Mouse (Mus musculus): ENCODE data around the gene 1700028J19Rik. TPM values are rescaled to one million over a fixed set of nuclear protein-coding genes. Genes with fewer than 3 reads are reported as not detected.

The 1700028J19Rik gene
- total RNA-seq (2023): 1 to 10 TPM in 1 of 2 experiments, under 1 TPM in 1; 0.49 to 1.6 TPM

DNA sequence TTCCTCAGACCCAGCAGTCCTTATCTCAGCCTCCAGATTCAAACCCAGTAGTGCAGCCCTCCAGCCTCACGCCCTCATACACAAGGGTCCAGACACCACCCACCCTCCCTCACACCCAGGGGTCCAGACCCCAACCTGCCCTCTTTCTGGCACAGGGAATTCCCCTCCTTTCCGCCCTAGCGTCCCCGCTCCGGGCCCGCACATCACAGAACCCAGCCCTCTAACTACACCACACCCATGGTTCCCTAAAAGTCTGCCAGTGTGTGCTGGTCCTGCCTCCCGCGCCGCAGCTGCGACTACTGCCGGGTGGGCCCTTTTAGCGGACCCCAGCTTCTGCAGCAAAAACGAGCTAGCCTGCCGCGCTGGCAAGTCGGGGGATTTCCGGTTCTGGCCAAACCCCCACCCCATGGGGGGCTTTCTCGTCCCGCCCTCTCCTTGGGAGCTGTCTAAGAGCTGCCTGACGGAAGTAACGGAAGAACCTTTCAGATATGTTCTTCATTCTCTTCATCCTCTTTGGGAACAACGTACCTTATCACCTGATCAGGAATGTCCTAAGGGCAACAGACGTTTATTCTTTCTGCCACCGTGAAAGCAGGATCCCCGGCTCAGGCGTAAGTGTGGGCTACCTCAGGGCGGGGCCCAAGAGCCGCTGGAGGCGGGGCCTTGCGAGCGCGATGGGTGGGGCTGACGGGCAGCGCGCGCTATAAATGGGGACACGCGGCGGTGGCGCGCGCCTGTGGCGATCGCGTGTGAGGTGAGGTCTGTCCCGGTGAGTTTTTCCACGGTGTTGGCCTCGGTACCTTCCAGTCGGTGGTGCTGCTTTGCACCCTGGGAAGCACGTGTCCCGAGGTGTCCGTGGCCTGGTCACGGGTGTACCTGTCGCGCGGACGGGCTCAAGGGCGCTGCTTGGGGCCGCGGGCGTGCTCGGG, at the start of gene 1700028J19Rik, which contains the start of gene 2410002F23Rik:
Gene 1700028J19Rik (minus strand): TSS at position 641 of the 929 bp plus-strand sequence.
Gene 2410002F23Rik (plus strand): TSS at position 668 of the 929 bp plus-strand sequence.

DNA sequence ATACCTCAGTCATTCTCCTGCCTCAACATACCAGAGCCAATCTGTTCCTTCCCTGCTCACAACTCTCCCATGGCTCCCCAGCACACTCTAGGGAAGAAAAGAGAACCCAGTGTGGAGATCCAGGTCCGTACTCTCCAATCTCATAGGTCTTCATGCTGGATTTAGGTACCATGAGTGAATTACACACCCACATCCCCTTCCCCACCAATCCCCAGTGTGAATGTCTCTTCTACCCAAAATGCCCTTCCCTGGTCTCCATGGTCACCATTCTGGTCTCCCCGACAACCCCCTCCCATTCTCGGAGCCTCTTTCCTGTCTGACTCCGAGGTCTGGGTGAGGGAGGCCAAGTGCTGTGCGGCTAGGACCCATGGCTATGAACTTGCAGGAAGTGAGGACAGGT, 14.7 kb upstream of the 1700028J19Rik start, which contains the start of gene Gm15517:
Gene Gm15517 (plus strand): TSS at position 301 of the 400 bp plus-strand sequence.

DNA sequence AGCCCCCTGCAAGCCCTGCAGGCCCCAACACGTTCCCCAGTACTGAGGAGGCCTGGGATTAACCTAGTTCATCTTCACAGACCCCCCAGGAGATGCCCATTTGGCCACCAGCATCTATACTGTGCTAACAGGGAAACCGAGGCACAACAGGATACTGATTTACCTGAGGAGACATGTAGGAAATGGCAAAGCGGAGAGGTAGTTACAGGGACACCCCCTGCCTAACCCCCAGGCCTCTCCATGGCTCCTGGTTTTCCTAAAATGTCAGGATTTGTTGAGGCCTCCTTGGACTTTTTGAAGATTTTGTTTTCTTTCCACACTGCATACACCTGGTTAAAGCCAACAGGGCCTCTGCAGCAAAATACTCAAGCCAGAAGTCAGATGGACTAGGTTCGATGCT, 10.8 kb upstream of the 1700028J19Rik start, which contains the start of gene Acp4:
Gene Acp4 (minus strand): TSS at position 101 of the 400 bp plus-strand sequence.

DNA sequence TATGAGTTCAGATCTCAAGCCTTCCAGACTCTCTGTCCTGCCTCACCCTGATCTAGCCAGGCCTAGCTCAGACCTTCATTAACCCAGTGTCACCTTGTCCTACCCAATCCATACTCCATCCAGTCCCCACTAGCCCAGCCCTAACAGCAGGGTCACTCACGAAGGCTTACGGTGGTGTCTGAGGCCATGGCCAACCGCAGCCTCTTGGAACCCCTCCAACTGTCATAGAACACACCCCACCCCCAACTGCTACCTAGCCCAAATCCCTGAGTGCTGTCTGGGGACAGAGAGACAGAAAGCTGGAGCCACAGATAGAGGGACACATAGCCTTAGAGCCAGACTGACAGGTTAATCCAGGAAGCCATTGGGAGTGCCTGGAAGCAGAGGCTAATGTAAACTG, 10.6 kb downstream of the 1700028J19Rik start, which contains the start of gene Gm36864:
Gene Gm36864 (plus strand): TSS at position 269 of the 400 bp plus-strand sequence.

DNA sequence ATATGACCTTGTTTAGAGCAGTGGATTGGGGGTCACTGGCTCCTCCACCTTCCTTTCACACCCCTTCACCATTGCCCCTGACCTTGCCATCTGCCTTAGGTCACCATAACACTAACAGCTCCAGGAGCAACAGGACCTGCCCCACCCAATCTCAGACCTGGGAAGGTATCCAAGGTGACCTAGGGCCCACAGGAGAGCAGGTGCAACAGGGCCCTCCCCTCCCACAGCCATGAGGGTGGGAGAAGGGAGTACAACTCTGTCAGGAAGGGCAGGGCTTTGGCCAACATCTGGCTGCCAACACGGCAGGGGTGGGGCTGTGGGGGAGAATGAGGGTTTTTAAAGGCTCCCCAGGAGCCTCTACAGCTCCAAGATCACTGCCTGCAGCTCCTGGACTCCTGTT, 21.4 kb downstream of the 1700028J19Rik start, which contains the start of gene Klk1:
Gene Klk1 (plus strand): TSS at position 285 of the 400 bp plus-strand sequence.

DNA sequence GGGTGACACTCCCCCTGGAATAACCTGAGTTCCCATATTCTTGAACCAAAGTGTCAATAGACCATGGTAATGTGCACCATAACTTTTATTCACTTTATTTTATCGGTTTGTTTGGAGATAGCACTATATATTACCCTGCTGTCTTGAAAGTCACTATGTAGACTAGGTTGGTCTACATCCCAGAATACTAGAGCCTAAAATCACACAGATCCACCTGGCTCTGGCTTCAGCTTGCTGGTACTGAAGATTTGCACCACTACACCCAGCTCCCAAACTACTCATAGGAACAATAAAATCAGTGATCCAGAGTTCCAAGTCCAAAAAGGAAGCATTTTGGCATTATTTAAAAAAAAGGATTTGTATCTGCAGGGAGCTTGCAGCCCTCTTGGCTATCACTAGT, 30.9 kb downstream of the 1700028J19Rik start, which contains the start of gene Klk1b5:
Gene Klk1b5 (plus strand): TSS at position 301 of the 400 bp plus-strand sequence.

DNA sequence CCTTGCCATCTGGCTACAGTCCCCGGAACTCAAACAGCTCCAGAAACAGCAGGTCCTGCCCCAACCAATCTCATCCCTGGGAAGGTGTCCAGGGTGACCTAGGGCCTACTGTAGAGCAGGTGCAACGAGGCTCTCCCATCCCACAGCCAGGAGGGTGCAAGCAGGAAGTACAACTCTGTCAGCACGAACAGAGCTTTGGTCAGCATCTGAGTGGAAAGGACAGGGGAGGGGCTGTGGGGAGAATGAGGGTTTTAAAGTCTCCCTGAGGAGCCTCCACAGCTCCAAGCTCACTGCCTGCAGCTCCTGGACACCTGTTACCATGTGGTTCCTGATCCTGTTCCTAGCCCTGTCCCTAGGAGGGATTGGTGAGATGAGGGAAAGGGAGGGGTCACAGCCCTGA, 39.4 kb downstream of the 1700028J19Rik start, which contains the start of gene Klk1b4:
Gene Klk1b4 (plus strand): TSS at position 301 of the 400 bp plus-strand sequence.

DNA sequence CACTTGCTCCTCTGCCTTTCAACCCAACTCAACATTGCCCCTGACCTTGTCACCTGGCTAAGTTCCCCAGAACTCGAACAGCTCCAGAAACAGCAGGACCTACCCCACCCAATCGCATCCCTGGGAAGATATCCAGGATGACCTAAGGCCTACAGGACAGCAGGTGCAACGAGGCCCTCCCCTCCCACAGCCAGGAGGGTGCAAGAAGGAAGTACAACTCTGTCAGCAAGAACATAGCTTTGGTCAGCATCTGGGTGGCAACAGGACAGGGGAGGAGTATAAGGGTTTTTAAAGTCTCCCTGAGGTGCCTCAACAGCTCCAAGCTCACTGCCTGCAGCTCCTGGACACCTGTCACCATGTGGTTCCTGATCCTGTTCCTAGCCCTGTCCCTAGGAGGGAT, 48.6 kb downstream of the 1700028J19Rik start, which contains the start of gene Klk1b3:
Gene Klk1b3 (plus strand): TSS at position 301 of the 400 bp plus-strand sequence.

DNA sequence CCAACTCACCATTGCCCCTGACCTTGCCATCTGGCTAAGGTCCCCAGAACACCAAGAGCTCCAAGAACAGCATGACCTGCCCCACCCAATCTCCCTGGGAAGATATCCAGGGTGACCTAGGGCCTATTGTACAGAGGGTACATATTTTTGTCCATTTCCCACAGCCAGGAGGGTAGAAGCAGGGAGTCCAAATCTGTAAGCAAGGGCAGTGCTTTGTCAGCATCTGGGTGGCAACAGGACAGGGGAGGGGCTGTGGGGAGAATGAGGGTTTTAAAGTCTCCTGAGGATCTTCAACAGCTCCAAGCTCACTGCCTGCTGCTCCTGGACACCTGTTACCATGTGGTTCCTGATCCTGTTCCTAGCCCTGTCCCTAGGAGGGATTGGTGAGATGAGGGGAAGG, 58.6 kb downstream of the 1700028J19Rik start, which contains the start of gene Klk1b24:
Gene Klk1b24 (plus strand): TSS at position 301 of the 400 bp plus-strand sequence.

Other genes starting within 250 kb of the 1700028J19Rik start
- not detected for gene Klk1b26, start 234.5 kb downstream of the 1700028J19Rik start, total RNA-seq (2023)
- not detected for gene Klk1b27, start 194.4 kb downstream of the 1700028J19Rik start, total RNA-seq (2023)
- gene Klk1b21, start 144.4 kb downstream of the 1700028J19Rik start, total RNA-seq (2023): not detected
- gene Klk1b22, start 134.0 kb downstream of the 1700028J19Rik start, total RNA-seq (2023): not detected
- gene Klk1b16, start 109.9 kb downstream of the 1700028J19Rik start, total RNA-seq (2023): not detected
- not detected for gene Klk1b24, start 58.5 kb downstream of the 1700028J19Rik start, total RNA-seq (2023)
- not detected for gene Klk1b3, start 48.5 kb downstream of the 1700028J19Rik start, total RNA-seq (2023)
- not detected for gene Klk1b4, start 39.3 kb downstream of the 1700028J19Rik start, total RNA-seq (2023)
- gene Klk1b5, start 30.8 kb downstream of the 1700028J19Rik start, total RNA-seq (2023): not detected
- not detected for gene Klk1, start 21.3 kb downstream of the 1700028J19Rik start, total RNA-seq (2023)
- not detected for gene Gm36864, start 10.5 kb downstream of the 1700028J19Rik start, total RNA-seq (2023)
- 10 to 100 TPM; 27.8 to 34.7 TPM for gene 2410002F23Rik, start within 50 bp of the 1700028J19Rik start, total RNA-seq (2023)
- not detected for gene Acp4, start 10.7 kb upstream of the 1700028J19Rik start, total RNA-seq (2023)
- not detected for gene Gm15517, start 14.8 kb upstream of the 1700028J19Rik start, total RNA-seq (2023)
- 1 to 10 TPM in 1 of 2 experiments, under 1 TPM in 1; 0.42 to 1.1 TPM for gene Clec11a, start 60.2 kb upstream of the 1700028J19Rik start, total RNA-seq (2023)
- under 1 TPM; 0.40 to 0.57 TPM for gene Shank1, start 63.6 kb upstream of the 1700028J19Rik start, total RNA-seq (2023)
- under 1 TPM in 1 of 2 experiments, not detected in 1; 0.36 TPM for gene Syt3, start 137.4 kb upstream of the 1700028J19Rik start, total RNA-seq (2023)
- gene 1700008O03Rik, start 139.1 kb upstream of the 1700028J19Rik start, total RNA-seq (2023): under 1 TPM in 1 of 2 experiments, not detected in 1; 0.16 TPM
- not detected for gene Lrrc4b, start 182.3 kb upstream of the 1700028J19Rik start, total RNA-seq (2023)
- gene Aspdh, start 218.7 kb upstream of the 1700028J19Rik start, total RNA-seq (2023): not detected
- gene Josd2, start 221.3 kb upstream of the 1700028J19Rik start, total RNA-seq (2023): 10 to 100 TPM; 29.3 to 40.6 TPM
- gene Emc10, start 249.8 kb upstream of the 1700028J19Rik start, total RNA-seq (2023): 10 to 100 TPM; 26.0 to 27.0 TPM
- gene Fam71e1, start 249.9 kb upstream of the 1700028J19Rik start, total RNA-seq (2023): 1 to 10 TPM in 1 of 2 experiments, under 1 TPM in 1; 0.90 to 2.7 TPM